Mouse (Mus musculus): Measurements from ENCODE around the gene Gramd1c. TPM values are rescaled to one million over a fixed set of nuclear protein-coding genes. Genes with fewer than 3 reads are reported as not detected.

The Gramd1c gene
- polyA plus RNA-seq, 1 experiment = 19.5 TPM

- TF ChIP-seq POLR2A (IDR thresholded peaks at IDR 0.05; ENCODE audit: control insufficient read depth, low read depth, low read length) (no peak), CTCF (IDR thresholded peaks at IDR 0.05; ENCODE audit: control insufficient read depth, insufficient read depth, insufficient replicate concordance, low read depth, low read length) (peak; percentile 14; the same call in 1 of the 2 replicates)
- H3K4me3 ChIP-seq (ENCODE audit: control insufficient read depth, low read depth, low read length) = no peak overlapping the region
- H3K27me3 ChIP-seq (ENCODE audit: control insufficient read depth, insufficient read depth, low read length) = no peaks in the 10 kb centered on the region
- no peak overlapping the region for H3K27ac ChIP-seq (ENCODE audit: control insufficient read depth, insufficient read depth, low read depth, low read length)
- H3K4me1 ChIP-seq (ENCODE audit: control insufficient read depth, insufficient read depth, low read length) = no peaks in the 10 kb centered on the region
- peaks cover 1% of the 10 kb centered on the region; the same call in 1 of the 2 replicates for H3K36me3 ChIP-seq (ENCODE audit: control insufficient read depth, insufficient read depth, low read length)
Observed at GRCm38 (mm10) chr16:44002086-44002485, 61.1 kb downstream of the Gramd1c start.

GRCm38 (mm10) chr16:43999541-43999940 is 63.6 kb downstream of the Gramd1c start:
- H3K27ac ChIP-seq (ENCODE audit: control insufficient read depth, insufficient read depth, low read depth, low read length) = no peak overlapping the region
- H3K36me3 ChIP-seq (ENCODE audit: control insufficient read depth, insufficient read depth, low read length) = no peaks in the 10 kb centered on the region
- no peak overlapping the region for H3K4me3 ChIP-seq (ENCODE audit: control insufficient read depth, low read depth, low read length)
- H3K27me3 ChIP-seq (ENCODE audit: control insufficient read depth, insufficient read depth, low read length) = no peaks in the 10 kb centered on the region
- TF ChIP-seq POLR2A (IDR thresholded peaks at IDR 0.05; ENCODE audit: control insufficient read depth, low read depth, low read length) (no peak), CTCF (IDR thresholded peaks at IDR 0.05; ENCODE audit: control insufficient read depth, insufficient read depth, insufficient replicate concordance, low read depth, low read length) (no peak)
- H3K4me1 ChIP-seq (ENCODE audit: control insufficient read depth, insufficient read depth, low read length) = no peaks in the 10 kb centered on the region

GRCm38 (mm10) chr16:43999111-43999510 is 64.0 kb downstream of the Gramd1c start:
- Histone ChIP-seq H3K27ac (ENCODE audit: control insufficient read depth, insufficient read depth, low read depth, low read length) (no peak overlapping the region), H3K4me3 (ENCODE audit: control insufficient read depth, low read depth, low read length) (no peak overlapping the region), H3K27me3 (ENCODE audit: control insufficient read depth, insufficient read depth, low read length) (no peaks in the 10 kb centered on the region), H3K36me3 (ENCODE audit: control insufficient read depth, insufficient read depth, low read length) (no peaks in the 10 kb centered on the region), H3K4me1 (ENCODE audit: control insufficient read depth, insufficient read depth, low read length) (no peaks in the 10 kb centered on the region)
- TF ChIP-seq POLR2A (IDR thresholded peaks at IDR 0.05; ENCODE audit: control insufficient read depth, low read depth, low read length) (no peak), CTCF (IDR thresholded peaks at IDR 0.05; ENCODE audit: control insufficient read depth, insufficient read depth, insufficient replicate concordance, low read depth, low read length) (no peak)

DNA sequence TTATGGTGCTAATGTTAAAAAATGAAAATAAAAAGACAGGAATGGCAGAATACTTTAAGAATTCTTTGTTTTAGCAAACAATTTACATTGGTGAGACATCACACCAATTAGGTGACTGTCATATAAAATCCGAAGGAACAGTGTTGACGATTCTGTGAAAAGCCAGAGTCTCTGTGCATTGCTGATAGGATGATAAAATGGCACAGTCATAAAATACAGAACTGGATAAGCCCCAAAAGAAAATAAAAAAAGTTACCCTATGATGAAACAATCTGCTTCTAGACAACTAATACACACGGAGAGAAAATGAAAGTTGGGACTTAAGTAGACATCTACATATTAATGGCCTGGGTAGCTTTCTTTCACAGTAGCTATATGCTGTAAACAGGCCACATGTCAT is 68.5 kb downstream of the Gramd1c start:
- Histone ChIP-seq H3K27me3 (ENCODE audit: control insufficient read depth, insufficient read depth, low read length) (no peaks in the 10 kb centered on the region), H3K4me1 (ENCODE audit: control insufficient read depth, insufficient read depth, low read length) (no peaks in the 10 kb centered on the region), H3K36me3 (ENCODE audit: control insufficient read depth, insufficient read depth, low read length) (no peaks in the 10 kb centered on the region), H3K27ac (ENCODE audit: control insufficient read depth, insufficient read depth, low read depth, low read length) (no peak overlapping the region), H3K4me3 (ENCODE audit: control insufficient read depth, low read depth, low read length) (no peak overlapping the region)
- TF ChIP-seq POLR2A (IDR thresholded peaks at IDR 0.05; ENCODE audit: control insufficient read depth, low read depth, low read length) = no peak
- TF ChIP-seq CTCF (IDR thresholded peaks at IDR 0.05; ENCODE audit: control insufficient read depth, insufficient read depth, insufficient replicate concordance, low read depth, low read length) = no peak

GRCm38 (mm10) chr16:43986299-43986698 is 76.8 kb downstream of the Gramd1c start:
- no peak overlapping the region for H3K4me3 ChIP-seq (ENCODE audit: control insufficient read depth, low read depth, low read length)
- peaks cover 1% of the 10 kb centered on the region for H3K36me3 ChIP-seq (ENCODE audit: control insufficient read depth, insufficient read depth, low read length)
- no peaks in the 10 kb centered on the region for H3K4me1 ChIP-seq (ENCODE audit: control insufficient read depth, insufficient read depth, low read length)
- no peak overlapping the region for H3K27ac ChIP-seq (ENCODE audit: control insufficient read depth, insufficient read depth, low read depth, low read length)
- TF ChIP-seq CTCF (IDR thresholded peaks at IDR 0.05; ENCODE audit: control insufficient read depth, insufficient read depth, insufficient replicate concordance, low read depth, low read length) = no peak
- TF ChIP-seq POLR2A (IDR thresholded peaks at IDR 0.05; ENCODE audit: control insufficient read depth, low read depth, low read length) = no peak
- no peaks in the 10 kb centered on the region for H3K27me3 ChIP-seq (ENCODE audit: control insufficient read depth, insufficient read depth, low read length)

DNA sequence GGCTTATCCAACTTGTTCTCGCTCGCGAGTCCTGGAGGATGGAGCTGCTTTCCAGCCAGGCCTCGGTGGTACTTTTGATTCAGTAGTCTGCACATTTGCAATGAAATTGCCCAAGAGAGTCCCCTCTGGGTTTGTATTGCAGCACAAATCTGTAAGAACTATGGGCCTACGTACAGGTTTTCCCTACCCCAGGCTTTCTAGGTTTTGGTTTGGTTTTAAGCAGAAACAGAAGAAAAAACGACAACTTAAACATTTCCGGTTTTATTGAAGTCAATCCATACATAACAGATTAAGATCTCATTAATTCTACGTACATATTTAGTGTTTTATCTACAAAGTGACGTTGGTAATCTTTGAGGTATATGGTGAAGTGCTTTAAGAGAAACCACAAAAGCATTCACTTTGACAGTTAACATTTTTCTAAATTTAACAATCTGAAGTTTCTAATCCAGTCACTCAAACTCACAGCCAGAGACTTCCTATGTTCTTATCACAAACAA is 83.0 kb downstream of the Gramd1c start:
- no peak for TF ChIP-seq CTCF (IDR thresholded peaks at IDR 0.05; ENCODE audit: control insufficient read depth, insufficient read depth, insufficient replicate concordance, low read depth, low read length)
- TF ChIP-seq POLR2A (IDR thresholded peaks at IDR 0.05; ENCODE audit: control insufficient read depth, low read depth, low read length) = no peak
- Histone ChIP-seq H3K36me3 (ENCODE audit: control insufficient read depth, insufficient read depth, low read length) (no peaks in the 10 kb centered on the region), H3K4me1 (ENCODE audit: control insufficient read depth, insufficient read depth, low read length) (peaks cover 8% of the 10 kb centered on the region), H3K27me3 (ENCODE audit: control insufficient read depth, insufficient read depth, low read length) (no peaks in the 10 kb centered on the region), H3K4me3 (ENCODE audit: control insufficient read depth, low read depth, low read length) (peak overlapping the region; percentile 92), H3K27ac (ENCODE audit: control insufficient read depth, insufficient read depth, low read depth, low read length) (peak overlapping the region; percentile 49; the same call in 1 of the 2 replicates)

DNA sequence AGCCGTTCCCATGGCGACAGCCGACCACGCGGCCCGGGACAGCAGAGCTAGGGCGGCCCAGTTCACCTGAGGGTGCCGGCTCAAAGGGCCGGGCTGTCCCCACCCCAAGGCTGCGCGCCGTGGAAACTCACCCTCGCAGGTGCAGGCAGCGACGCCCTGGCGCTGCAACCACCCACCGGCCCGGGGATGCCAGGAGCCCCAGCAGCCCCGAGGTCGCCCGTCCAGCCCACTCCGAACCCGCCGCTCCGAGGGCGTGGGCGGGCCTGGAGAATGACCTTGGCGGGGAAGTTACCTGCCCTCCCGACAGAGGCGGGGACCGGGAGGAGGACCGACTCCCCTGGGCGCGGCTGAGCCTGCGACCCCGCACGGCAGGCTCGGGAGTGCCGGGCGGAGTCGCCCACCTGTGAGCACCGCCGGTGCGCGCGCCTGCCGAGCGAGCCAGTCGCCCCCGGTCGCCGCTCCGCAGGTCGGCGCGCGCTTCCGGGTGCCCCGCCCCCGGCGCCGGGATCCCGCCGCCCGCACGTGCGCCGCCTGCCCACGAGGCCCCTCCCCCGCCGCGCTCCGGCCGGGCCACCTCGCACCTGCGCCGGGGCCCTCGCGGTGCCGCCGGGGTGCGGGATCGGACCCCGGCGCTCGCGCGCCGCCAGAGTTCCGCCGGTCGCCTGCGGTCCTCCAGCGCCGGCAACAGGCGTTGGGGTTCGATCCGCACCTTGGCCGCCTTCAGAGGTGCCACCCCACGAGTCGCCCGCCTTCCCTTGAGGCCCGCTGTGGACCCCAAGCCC is 83.6 kb downstream of the Gramd1c start, which contains the start of gene Zdhhc23:
TSS of gene Zdhhc23 (minus strand) at position 464 of the 782 bp plus-strand sequence.
- peak within 1 kb of the TSS; percentile 92 for H3K4me3 ChIP-seq (ENCODE audit: control insufficient read depth, low read depth, low read length)
- peaks cover 8% of the 10 kb centered on the region for H3K4me1 ChIP-seq (ENCODE audit: control insufficient read depth, insufficient read depth, low read length)
- TF ChIP-seq POLR2A (IDR thresholded peaks at IDR 0.05; ENCODE audit: control insufficient read depth, low read depth, low read length) (0 out of 2 replicates have a peak, but pooled peaks have one; percentile 7), CTCF (IDR thresholded peaks at IDR 0.05; ENCODE audit: control insufficient read depth, insufficient read depth, insufficient replicate concordance, low read depth, low read length) (no peak)
- no peaks in the 10 kb centered on the region for H3K27me3 ChIP-seq (ENCODE audit: control insufficient read depth, insufficient read depth, low read length)
- H3K36me3 ChIP-seq (ENCODE audit: control insufficient read depth, insufficient read depth, low read length) = no peaks in the 10 kb centered on the region
- H3K27ac ChIP-seq (ENCODE audit: control insufficient read depth, insufficient read depth, low read depth, low read length) = peak within 1 kb of the TSS; percentile 49; the same call in 1 of the 2 replicates

Data from testis, adult 2 months (tissue).